Mouse (Mus musculus): Measurements from ENCODE around the gene Macf1. TPM values are rescaled to one million over a fixed set of nuclear protein-coding genes. Genes with fewer than 3 reads are reported as not detected.

Macf1 gene
- polyA plus RNA-seq (2021), result 84.1 TPM

GRCm38 (mm10) chr4:123684260-123684659, at the start of gene Macf1:
Gene Macf1 (minus strand): TSS chr4:123684360.
- DNase-seq (ENCODE audit: low read depth, low spot score) (no peak), ATAC-seq (no peak)
- ChIA-PET POLR2A (no interaction called here), CTCF (no interaction called here)
- in situ Hi-C loops (cut with MboI; ENCODE audit: low pct_unique_long_range_greater_than_20kb), result no loop called here
- TF ChIP-seq CTCF (IDR thresholded peaks at IDR 0.05), result no peak
- H3K27me3 ChIP-seq, result no peaks in the 10 kb centered on the region

- no peak for TF ChIP-seq CTCF (IDR thresholded peaks at IDR 0.05)
- ChIA-PET CTCF (interaction anchor here (1.5 kb wide), 1 partner anchor 11 kb away, joined by 3 read pairs; no protein-coding TSS in a partner anchor), POLR2A (no interaction called here)
- DNase-seq (ENCODE audit: low read depth, low spot score) (no peak), ATAC-seq (no peak)
- H3K27me3 ChIP-seq, result no peaks in the 10 kb centered on the region
- in situ Hi-C loops (cut with MboI; ENCODE audit: low pct_unique_long_range_greater_than_20kb), result no loop called here
Observed at GRCm38 (mm10) chr4:123733532-123733931, 49.4 kb upstream of the Macf1 start.

DNA sequence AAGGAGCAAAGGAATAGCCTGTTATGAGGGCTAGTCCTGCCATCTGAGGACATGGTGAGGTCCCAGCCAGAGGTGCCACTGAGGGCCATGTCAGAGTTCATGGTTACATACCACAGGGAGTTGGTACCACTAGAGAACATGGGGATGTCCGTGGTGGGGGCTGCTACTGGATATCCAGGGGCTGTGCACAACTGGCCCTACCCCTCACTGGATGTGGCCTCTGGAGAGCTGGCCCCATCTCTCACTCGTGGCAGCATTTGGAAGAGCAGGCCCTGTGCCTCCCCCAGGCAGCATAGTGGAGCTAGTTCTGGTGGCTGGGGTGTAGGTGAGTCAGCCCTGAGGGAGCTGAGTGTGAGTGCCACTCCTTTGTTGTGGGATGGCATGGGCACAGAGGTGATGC, 48.8 kb upstream of the Macf1 start:
- POLR2A ChIA-PET, result no interaction called here
- DNase-seq (ENCODE audit: low read depth, low spot score) (no peak), ATAC-seq (no peak)
- CTCF ChIA-PET, result no interaction called here
- no peaks in the 10 kb centered on the region for H3K27me3 ChIP-seq
- TF ChIP-seq CTCF (IDR thresholded peaks at IDR 0.05), result no peak
- in situ Hi-C loops (cut with MboI; ENCODE audit: low pct_unique_long_range_greater_than_20kb), result no loop called here

DNA sequence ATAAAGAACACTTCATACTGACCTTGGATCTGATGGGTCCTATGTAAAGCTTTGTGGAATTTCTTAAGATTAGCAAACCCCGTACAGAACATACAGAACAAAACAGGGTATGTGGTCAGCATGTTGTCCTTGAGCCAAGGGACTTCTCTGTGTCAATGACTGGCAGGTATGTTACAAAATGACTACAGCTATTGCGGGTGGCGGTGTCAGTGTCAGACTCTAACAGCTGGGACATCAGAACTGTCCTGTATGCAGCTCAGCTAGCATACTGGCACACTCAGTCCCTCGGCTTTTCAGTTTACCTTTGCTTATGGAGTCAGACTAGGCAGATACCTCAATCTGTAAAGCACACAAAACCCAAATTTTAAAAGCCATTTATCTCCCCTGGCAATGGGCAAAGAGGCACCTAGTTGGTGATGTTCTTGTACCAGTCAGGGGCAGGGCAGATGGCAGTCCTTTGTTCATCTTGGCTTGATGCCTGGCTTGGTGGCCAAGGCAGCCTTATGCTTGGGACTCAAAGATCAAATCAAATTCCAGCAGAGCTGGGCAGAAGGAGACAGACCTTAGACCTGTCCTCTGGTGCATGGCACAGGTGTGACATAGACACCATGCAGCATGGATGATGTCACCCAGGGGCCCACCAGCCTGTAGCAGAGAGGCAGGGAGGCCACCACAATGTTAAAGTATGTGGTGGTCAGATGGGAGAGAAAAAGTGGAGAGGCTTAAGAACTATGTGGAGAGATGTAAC, 48.2 kb upstream of the Macf1 start:
- ChIA-PET POLR2A (interaction anchor here (0.5 kb wide), 1 partner anchor 13 kb away, joined by 4 read pairs; no protein-coding TSS in a partner anchor), CTCF (no interaction called here)
- H3K27me3 ChIP-seq, result no peaks in the 10 kb centered on the region
- DNase-seq (ENCODE audit: low read depth, low spot score) (no peak), ATAC-seq (no peak)
- in situ Hi-C loops (cut with MboI; ENCODE audit: low pct_unique_long_range_greater_than_20kb), result no loop called here
- no peak for TF ChIP-seq CTCF (IDR thresholded peaks at IDR 0.05)

- H3K27me3 ChIP-seq, result no peaks in the 10 kb centered on the region
- no peak for ATAC-seq
- ChIA-PET CTCF (no interaction called here), POLR2A (no interaction called here)
- TF ChIP-seq CTCF (IDR thresholded peaks at IDR 0.05), result no peak
- in situ Hi-C loops (cut with MboI; ENCODE audit: low pct_unique_long_range_greater_than_20kb), result no loop called here
- no peak for DNase-seq (ENCODE audit: low read depth, low spot score)
Observed at GRCm38 (mm10) chr4:123721761-123722160, 37.6 kb upstream of the Macf1 start.

- CTCF ChIA-PET, result no interaction called here
- in situ Hi-C loops (cut with MboI; ENCODE audit: low pct_unique_long_range_greater_than_20kb), result no loop called here
- no peak for DNase-seq (ENCODE audit: low read depth, low spot score)
- no peak for ATAC-seq
- H3K27me3 ChIP-seq, result no peaks in the 10 kb centered on the region
- TF ChIP-seq CTCF (IDR thresholded peaks at IDR 0.05), result no peak
- POLR2A ChIA-PET, result no interaction called here
Observed at GRCm38 (mm10) chr4:123718434-123718780, 34.2 kb upstream of the Macf1 start.

GRCm38 (mm10) chr4:123717574-123718433, 33.6 kb upstream of the Macf1 start, which contains the start of gene Ndufs5:
Gene Ndufs5 (minus strand): TSS chr4:123718202.
- ChIA-PET CTCF (no interaction called here), POLR2A (no interaction called here)
- no peak for TF ChIP-seq CTCF (IDR thresholded peaks at IDR 0.05)
- in situ Hi-C loops (cut with MboI; ENCODE audit: low pct_unique_long_range_greater_than_20kb), result no loop called here
- H3K27me3 ChIP-seq, result no peaks in the 10 kb centered on the region
- peak; percentile 67 for ATAC-seq
- DNase-seq (ENCODE audit: low read depth, low spot score), result peak; percentile 70

GRCm38 (mm10) chr4:123712431-123712830, 28.3 kb upstream of the Macf1 start:
- CTCF ChIA-PET, result no interaction called here
- no peak for ATAC-seq

GRCm38 (mm10) chr4:123707340-123707739, 23.2 kb upstream of the Macf1 start:
- no peak for DNase-seq (ENCODE audit: low read depth, low spot score)
- no peak for ATAC-seq
- POLR2A ChIA-PET, result no interaction called here
- CTCF ChIA-PET, result no interaction called here
- in situ Hi-C loops (cut with MboI; ENCODE audit: low pct_unique_long_range_greater_than_20kb), result no loop called here
- H3K27me3 ChIP-seq, result no peaks in the 10 kb centered on the region
- TF ChIP-seq CTCF (IDR thresholded peaks at IDR 0.05), result no peak

More at GRCm38 (mm10) chr4:123712431-123712830, 28.3 kb upstream of the Macf1 start:
- TF ChIP-seq CTCF (IDR thresholded peaks at IDR 0.05), result no peak
- in situ Hi-C loops (cut with MboI; ENCODE audit: low pct_unique_long_range_greater_than_20kb), result no loop called here
- POLR2A ChIA-PET, result no interaction called here
- no peaks in the 10 kb centered on the region for H3K27me3 ChIP-seq
- DNase-seq (ENCODE audit: low read depth, low spot score), result no peak

DNA sequence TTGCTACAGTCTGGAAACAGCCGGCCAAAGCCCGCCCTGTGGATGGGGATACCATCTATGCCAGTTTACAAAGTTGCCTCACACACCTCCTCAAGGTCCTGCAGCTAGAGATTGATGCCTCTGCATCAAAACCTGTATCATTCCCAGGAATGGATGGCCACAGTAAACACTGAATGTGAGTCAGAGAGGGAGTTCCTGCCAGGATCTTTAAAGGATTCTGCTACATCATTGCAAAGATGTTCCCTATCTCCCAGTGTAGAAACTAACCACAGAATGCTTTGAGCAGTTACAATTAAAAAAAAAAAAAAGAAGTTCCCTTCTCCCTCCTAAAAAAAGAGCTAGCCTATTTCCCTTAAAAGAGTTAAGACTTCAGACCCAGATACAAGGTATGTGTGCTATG, 21.2 kb upstream of the Macf1 start:
- TF ChIP-seq CTCF (IDR thresholded peaks at IDR 0.05), result no peak
- no peak for ATAC-seq
- DNase-seq (ENCODE audit: low read depth, low spot score), result no peak
- in situ Hi-C loops (cut with MboI; ENCODE audit: low pct_unique_long_range_greater_than_20kb), result no loop called here
- no peaks in the 10 kb centered on the region for H3K27me3 ChIP-seq
- ChIA-PET CTCF (no interaction called here), POLR2A (interaction anchor here (0.6 kb wide), 1 partner anchor 125 kb away, joined by 3 read pairs; no protein-coding TSS in a partner anchor)

GRCm38 (mm10) chr4:123693384-123693783, 9.2 kb upstream of the Macf1 start:
- no peaks in the 10 kb centered on the region for H3K27me3 ChIP-seq
- DNase-seq (ENCODE audit: low read depth, low spot score) (no peak), ATAC-seq (no peak)
- POLR2A ChIA-PET, result no interaction called here
- in situ Hi-C loops (cut with MboI; ENCODE audit: low pct_unique_long_range_greater_than_20kb), result no loop called here
- CTCF ChIA-PET, result no interaction called here
- no peak for TF ChIP-seq CTCF (IDR thresholded peaks at IDR 0.05)
